Mouse (Mus musculus) megakaryocyte, embryonic 14.5 days (primary cell): Measurements from ENCODE around the gene Gtf2h1. TPM values are rescaled to one million over a fixed set of nuclear protein-coding genes. Genes with fewer than 3 reads are reported as not detected.

Source experiments
- H3K27me3 ChIP-seq: replicated peaks from 2 replicates; pipeline ENCODE3; 2012; ENCODE audit warnings: inconsistent platforms
- H3K36me3 ChIP-seq: replicated peaks from 2 replicates; pipeline ENCODE3; 2012; ENCODE audit warnings: low read length, inconsistent platforms, mixed read lengths
- H3K4me1 ChIP-seq: 2 replicates; pipeline ENCODE4 v1.6.1; 2012; ENCODE audit warnings: inconsistent platforms
- H3K4me3 ChIP-seq: replicated peaks from 2 replicates; pipeline ENCODE3; 2012; ENCODE audit warnings: moderate library complexity, mild to moderate bottlenecking, inconsistent platforms
- H3K9me3 ChIP-seq: 2 replicates; pipeline ENCODE4 v1.6.1; 2012; ENCODE audit warnings: inconsistent platforms
- FLI1 ChIP-seq: IDR thresholded peaks from 2 replicates; pipeline ENCODE4 v1.6.1; 2012; ENCODE audit warnings: low read length, inconsistent platforms, mixed read lengths
- GATA1 ChIP-seq: IDR thresholded peaks from 3 replicates; pipeline ENCODE4 v1.6.1; 2012; ENCODE audit warnings: mixed read lengths, low read length, inconsistent platforms, borderline replicate concordance
- polyA plus RNA-seq: library from polyadenylated mRNA; stranded (reverse); fragments of >175 nt; gene quantifications from 2 replicates; pipeline ENCODE4 v1.2.3, GENCODE M21; 2012; ENCODE audit warnings: low replicate concordance; ENCODE audit not compliant: insufficient read depth

Gtf2h1 gene
- polyA plus RNA-seq, 1 experiment: 19.9 TPM

DNA sequence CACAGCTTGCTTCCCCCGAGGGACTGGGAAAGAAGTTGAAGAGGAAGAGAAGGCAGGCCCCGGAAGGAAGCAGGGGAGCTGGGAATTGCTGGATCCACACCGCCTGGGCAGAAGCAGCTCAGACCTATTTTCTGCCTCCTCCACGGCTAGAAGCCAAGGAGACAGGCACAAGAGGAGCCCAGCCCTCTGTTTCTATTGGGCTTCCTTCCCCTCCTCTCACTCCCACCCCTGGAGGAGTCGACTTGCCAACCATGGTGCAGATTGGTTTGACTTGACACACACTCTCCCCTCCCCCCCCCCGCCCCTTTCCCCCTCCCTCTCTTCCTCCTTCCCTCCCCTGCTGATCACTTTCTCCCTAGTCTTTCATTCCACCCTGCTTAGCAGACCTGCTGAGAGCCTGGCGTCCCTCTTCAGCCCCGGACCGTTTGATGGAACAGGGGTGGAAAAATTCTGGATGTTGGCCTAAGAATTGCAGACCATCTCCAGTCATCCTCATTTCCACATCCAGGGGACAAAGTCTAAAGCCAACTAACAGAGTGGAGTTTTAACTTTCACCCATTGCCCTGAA lies 42.3 kb downstream of the Gtf2h1 start:
- H3K9me3 ChIP-seq: no peaks in the 10 kb centered on the region
- TF ChIP-seq GATA1 (no peak), FLI1 (no peak)
- H3K27me3 ChIP-seq: no peaks in the 10 kb centered on the region
- H3K36me3 ChIP-seq: no peaks in the 10 kb centered on the region
- peaks cover 100% of the 10 kb centered on the region for H3K4me1 ChIP-seq
- H3K4me3 ChIP-seq: peak overlapping the region; percentile 88

DNA sequence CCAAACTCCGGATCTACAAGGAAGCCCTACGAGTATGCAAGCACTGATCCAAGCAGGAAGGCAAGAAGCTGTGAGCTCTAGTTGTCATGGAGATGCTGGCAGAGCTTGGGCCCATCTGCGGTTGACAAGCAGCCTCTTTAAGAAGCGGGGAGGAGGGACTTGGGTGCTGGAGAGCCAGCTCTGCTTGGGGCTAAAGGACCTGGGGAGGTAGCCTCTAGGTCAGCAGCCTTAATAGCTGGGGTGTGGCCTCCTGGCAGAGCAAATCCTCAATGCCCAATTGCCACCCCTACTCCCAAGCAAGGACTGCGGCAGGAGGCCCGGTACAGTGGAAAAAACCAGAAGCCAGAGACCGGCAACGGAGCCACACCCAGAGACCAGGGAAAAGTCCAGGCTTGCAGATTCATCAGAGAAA lies 43.0 kb downstream of the Gtf2h1 start:
- TF ChIP-seq GATA1: no peak
- TF ChIP-seq FLI1: no peak
- Histone ChIP-seq H3K4me1 (peaks cover 100% of the 10 kb centered on the region), H3K36me3 (peaks cover under 1% of the 10 kb centered on the region), H3K27me3 (no peaks in the 10 kb centered on the region), H3K4me3 (peak overlapping the region; percentile 88), H3K9me3 (no peaks in the 10 kb centered on the region)

DNA sequence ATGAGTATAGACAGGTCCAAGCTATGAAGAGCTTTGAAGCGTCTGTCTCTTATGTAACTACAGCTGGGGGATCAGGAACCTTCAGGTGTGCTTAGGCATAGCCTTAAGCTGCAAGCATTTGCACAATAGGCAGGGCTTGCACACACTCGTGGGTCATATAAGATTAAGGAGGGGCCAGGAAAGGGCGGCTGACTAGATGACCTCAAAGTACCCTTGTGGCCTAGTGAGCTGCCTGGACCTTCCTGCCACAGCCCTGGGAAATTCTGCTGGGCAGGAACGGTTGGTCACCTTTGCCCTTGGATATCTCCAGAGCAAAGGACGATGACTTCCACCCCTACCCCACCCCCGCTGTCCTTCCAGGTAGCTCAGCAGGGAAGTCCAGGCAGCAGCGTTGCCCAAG lies 43.5 kb downstream of the Gtf2h1 start:
- Histone ChIP-seq H3K9me3 (no peaks in the 10 kb centered on the region), H3K4me3 (peak overlapping the region; percentile 88), H3K36me3 (peaks cover 2% of the 10 kb centered on the region), H3K27me3 (no peaks in the 10 kb centered on the region), H3K4me1 (peaks cover 100% of the 10 kb centered on the region)
- no peak for TF ChIP-seq FLI1
- no peak for TF ChIP-seq GATA1

DNA sequence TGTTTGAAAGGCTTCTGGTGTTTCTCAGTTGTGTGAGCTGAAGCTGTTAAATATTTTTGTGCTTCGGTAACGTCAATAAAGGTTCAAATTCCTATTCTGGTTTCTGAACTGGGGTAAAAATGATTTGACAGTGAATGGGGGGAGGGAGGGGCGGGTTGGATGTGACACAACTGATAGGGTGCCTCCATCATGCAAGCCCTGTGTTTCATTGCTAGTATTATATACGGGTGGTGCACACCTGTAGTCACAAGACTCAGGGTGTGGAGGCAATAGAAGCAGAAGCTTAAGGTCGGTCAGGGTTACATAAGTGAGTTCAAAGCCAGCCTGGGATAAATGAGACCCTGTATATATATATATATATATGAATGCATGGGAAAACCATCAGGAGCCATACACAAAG lies 44.0 kb downstream of the Gtf2h1 start:
- H3K9me3 ChIP-seq: no peaks in the 10 kb centered on the region
- TF ChIP-seq FLI1: no peak
- TF ChIP-seq GATA1: no peak
- peaks cover 2% of the 10 kb centered on the region for H3K36me3 ChIP-seq
- peak overlapping the region; percentile 17 for H3K4me3 ChIP-seq
- peaks cover 100% of the 10 kb centered on the region for H3K4me1 ChIP-seq
- H3K27me3 ChIP-seq: no peaks in the 10 kb centered on the region

DNA sequence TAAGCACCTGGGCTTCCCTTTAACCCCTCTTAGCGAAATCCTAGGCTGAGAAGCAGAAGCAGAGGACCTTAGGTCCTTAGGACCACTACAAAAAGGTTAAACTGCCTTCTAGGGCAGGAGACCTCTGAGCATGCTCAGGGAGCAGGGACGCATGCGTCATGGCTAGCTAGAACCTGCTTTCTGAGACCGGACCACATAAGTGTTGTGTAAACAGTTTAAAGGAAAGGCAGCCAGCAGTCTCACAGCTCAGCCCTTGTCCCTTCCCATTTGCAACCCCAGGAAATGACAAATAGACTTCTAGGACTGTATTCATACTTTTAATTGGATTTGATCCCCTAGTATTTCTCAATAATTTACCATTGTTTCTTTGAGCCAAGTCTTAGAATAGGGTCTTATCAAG lies 44.4 kb downstream of the Gtf2h1 start:
- H3K27me3 ChIP-seq: no peaks in the 10 kb centered on the region
- H3K9me3 ChIP-seq: no peaks in the 10 kb centered on the region
- no peak for TF ChIP-seq FLI1
- peak overlapping the region; percentile 51 for H3K4me3 ChIP-seq
- H3K36me3 ChIP-seq: peaks cover 2% of the 10 kb centered on the region
- H3K4me1 ChIP-seq: peaks cover 100% of the 10 kb centered on the region

DNA sequence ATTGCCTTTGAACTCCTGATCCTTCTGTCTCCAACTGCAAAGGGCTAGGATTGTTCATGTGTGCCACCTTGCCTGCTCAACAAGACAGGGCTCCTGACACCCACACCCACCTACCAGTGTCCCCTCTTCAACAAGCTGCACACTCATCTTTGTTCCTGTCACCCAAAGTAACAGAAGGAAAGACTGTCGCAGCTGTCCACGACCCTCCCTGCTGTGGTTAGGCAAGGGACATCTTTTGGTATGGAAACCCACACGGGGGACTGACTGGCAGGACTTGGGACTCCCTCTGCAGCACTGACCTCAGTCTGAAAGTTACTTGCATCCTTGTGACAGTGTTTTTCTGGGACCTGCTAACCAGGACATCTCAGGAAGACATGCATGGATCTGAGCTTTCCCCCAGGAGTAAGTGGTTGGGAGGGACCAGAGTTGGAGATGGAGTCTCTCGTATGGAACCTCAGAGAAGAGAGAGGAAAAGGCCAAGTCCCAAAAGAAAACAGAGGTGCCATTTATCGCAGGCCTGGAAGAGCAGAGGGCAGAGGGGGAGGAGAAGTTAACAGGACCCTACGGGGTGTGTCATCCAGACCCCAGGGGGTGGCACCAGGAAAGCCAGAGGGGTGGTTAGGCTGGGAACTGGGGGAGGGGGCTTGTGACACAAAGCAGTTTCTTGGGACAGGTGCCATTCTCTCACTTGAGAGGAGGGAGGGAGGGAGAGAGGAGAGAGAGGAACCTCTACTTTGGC lies 45.1 kb downstream of the Gtf2h1 start, which contains the start of gene Ldha:
Ldha (plus strand) TSS at position 689 of the 739 bp plus-strand sequence.
- no peaks in the 10 kb centered on the region for H3K27me3 ChIP-seq
- H3K4me1 ChIP-seq: peaks cover 96% of the 10 kb centered on the region
- peaks cover 2% of the 10 kb centered on the region for H3K36me3 ChIP-seq
- no peaks in the 10 kb centered on the region for H3K9me3 ChIP-seq
- TF ChIP-seq GATA1: no peak
- TF ChIP-seq FLI1: no peak
- H3K4me3 ChIP-seq: peak within 1 kb of the TSS; percentile 59

DNA sequence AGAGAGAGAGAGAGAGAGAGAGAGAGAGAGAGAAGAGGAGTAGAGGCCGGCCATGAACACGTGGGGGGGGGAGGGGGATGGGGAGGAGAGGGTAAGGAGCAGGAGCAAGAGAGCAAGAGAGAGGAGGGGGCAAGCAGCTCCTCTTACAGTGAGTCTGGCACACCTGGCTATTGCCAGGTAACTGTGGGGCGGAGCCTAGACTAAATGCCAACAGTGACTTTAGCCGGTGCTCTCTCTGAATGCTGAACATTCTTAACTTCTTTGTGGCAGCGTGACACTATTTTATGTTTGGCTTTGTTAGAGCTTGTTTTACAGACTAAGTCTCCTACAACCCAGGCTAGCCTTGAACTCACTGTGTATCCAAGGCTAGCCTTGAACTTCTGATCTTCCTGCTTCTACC lies 46.4 kb downstream of the Gtf2h1 start:
- TF ChIP-seq FLI1 (no peak), GATA1 (no peak)
- H3K4me1 ChIP-seq: peaks cover 89% of the 10 kb centered on the region
- H3K4me3 ChIP-seq: no peak overlapping the region
- no peaks in the 10 kb centered on the region for H3K27me3 ChIP-seq
- no peaks in the 10 kb centered on the region for H3K9me3 ChIP-seq
- peaks cover 10% of the 10 kb centered on the region for H3K36me3 ChIP-seq

DNA sequence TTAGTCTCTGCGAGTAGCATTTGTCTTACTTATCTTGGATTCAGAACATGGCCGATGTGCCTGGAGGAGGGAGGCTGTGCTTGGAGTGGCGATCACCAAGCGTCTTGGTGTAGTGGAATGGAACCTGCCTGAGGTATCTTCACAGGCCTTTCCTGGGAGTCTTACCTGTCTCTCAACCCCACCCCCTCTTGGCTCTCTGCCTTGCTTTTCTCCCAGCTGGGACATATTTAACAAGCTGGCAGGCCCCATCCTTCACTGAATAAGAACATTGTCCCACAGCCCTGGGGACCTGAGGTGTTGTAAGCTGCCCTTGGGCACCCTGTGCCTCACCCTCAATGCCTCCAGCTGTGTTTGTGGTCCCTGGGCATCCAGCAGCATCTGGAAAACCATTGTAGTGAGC lies 47.7 kb downstream of the Gtf2h1 start:
- H3K4me1 ChIP-seq: peaks cover 87% of the 10 kb centered on the region
- H3K4me3 ChIP-seq: no peak overlapping the region
- TF ChIP-seq FLI1 (no peak), GATA1 (no peak)
- H3K9me3 ChIP-seq: no peaks in the 10 kb centered on the region
- peaks cover 23% of the 10 kb centered on the region for H3K36me3 ChIP-seq
- H3K27me3 ChIP-seq: no peaks in the 10 kb centered on the region

DNA sequence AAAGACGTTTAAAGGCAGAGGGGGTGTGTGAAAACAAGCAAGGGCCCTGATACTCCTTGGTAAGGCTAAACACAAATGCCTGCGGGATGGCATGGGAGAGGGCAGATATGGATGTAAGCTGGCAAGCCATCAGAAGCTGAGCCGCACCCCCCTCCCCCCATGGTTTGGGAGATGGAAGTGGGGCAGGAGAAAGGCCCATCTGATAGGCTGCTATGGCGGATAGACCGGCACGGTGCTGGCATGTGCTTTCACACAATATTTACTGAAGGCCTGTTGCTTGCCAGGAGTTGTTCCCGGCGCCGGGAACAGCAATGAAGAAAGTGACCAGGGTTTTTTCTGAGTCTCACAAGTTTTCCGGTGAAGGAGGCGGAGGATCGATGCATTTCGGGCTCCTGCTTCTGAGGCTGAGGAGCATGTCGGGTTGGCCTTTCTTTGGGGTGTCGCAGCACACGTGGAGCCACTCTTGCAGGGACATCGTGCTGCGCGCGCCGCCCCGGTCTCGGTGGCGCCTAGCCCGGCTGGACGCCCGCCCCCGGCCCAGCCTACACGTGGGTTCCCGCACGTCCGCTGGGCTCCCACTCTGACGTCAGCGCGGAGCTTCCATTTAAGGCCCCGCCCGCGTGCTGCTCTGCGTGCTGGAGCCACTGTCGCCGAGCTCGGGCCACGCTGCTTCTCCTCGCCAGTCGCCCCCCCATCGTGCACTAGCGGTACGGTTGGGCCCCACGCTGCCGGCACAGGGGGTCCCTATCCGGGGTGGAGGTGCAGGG lies 49.5 kb downstream of the Gtf2h1 start:
- Histone ChIP-seq H3K4me1 (peaks cover 86% of the 10 kb centered on the region), H3K27me3 (no peaks in the 10 kb centered on the region), H3K4me3 (peak overlapping the region; percentile 98), H3K9me3 (no peaks in the 10 kb centered on the region), H3K36me3 (peaks cover 41% of the 10 kb centered on the region)
- no peak for TF ChIP-seq FLI1
- no peak for TF ChIP-seq GATA1
